Mouse (Mus musculus) left cerebral cortex, adult 9 months (tissue): ENCODE measurements around the gene Ptbp2.

Experiments used
- DNase-seq, 2 experiments: peaks; one replicate each; pipeline ENCODE4 v3.0.0; 2022; ENCODE audit warnings: low spot score in 2 of 2

Ptbp2 gene

DNA sequence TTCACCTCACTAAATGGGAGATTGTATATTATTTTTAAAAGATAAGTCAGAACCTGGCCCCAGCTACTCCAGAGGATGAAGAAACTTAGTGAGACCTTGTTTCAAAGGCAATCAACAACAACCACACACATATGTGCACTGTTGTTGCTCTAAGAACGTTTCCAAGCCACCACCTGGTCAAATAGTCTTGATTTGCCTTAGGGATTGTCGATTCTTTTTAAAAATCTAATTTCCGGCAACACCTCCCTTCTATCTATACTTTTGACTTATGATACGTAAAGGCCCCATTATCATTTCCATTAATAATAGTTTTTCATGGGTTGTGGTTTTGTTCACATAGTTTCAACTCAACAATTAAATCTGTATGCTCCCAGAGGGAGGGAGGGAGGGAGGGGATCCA is at the start of gene Ptbp2:
Ptbp2 (minus strand) TSS at position 101 of the 400 bp plus-strand sequence.
- no peak for DNase-seq

GRCm38 (mm10) chr3:119814678-119815077 is 30.4 kb upstream of the Ptbp2 start:
- DNase-seq = no peak

- DNase-seq = no peak
These were observed 21.9 kb upstream of the Ptbp2 start for GRCm38 (mm10) chr3:119806123-119806522.

DNA sequence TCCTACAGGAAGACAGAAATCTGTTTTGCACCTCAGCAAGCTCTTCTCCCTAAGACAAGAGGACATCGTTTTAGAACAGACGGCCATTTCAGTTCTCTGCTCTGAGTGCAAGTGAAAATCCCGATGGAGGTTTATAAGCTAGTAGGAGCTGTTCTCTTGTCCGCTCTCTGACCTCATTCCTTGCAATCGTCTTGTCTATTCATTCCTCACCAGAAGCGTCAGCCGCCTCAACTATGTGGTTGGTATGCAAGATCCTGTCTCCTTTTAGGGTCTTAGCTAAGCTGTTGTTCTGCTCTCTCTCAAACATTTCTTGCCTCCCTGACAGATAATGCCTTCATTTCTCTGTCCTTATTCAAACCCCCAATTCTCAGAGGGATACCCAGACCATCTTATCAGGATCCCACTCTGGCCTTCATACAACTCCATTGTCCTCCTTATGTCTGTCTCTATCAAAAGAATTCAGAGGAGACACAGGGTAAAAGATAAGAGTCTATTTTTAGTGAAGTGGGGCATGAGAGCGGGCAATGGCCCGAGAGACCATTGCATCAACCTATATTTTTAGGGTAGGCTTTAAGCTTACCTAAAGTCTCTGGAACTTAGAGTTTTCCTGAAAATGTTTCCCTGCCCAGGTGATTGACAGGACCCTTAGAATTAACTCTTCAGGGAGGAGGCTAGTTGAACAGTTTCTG is 10.6 kb upstream of the Ptbp2 start:
- no peak for DNase-seq

GRCm38 (mm10) chr3:119782946-119783701 is 1.1 kb downstream of the Ptbp2 start:
- peak; percentile 53 to 85 for DNase-seq

DNA sequence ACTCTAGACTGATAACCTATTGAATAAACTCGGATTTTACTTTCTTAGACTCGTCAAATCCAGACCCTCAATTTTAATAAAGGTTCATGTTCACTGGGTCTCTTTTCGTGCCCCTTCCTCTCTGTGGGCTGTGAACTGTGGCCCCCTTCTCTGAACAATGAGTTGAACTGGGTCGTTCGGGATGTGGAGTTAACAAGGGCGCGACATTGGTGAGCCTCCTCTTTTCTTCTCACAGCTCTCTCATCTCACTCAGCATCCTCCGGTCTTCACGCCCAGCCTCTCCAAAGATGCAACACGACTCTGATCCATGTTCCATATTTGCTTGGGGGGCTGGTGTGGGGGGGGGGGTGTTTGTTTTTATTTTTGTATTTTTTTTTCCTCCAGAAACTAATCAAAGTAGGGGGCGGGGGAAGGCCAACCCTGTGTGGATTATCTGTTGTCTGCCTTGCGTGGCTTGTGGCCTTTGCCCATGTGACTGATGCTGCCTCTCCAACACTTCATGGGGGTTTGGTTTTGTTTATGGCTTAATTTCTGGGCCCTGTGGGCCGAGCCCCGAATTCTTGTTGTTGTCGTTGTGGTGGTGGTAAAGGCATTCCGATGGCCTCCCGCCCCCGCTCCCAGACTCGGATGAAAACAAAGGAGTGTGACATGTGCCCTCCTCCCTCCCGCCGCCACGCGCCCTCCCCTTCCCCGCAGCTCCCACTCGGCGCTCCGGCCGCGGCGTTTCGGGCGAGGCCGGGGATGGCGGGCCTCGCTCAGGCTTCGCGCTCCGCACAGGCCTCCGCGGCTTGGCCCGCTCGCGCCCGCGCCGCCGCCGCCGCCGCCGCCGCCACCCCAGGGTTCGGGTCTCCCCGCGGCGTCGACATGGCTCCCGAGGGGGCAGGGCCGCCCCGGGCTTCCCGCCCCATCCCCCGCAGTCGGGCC is 2.0 kb downstream of the Ptbp2 start:
- peak in 1 of 2 experiments; percentile 30 for DNase-seq

DNA sequence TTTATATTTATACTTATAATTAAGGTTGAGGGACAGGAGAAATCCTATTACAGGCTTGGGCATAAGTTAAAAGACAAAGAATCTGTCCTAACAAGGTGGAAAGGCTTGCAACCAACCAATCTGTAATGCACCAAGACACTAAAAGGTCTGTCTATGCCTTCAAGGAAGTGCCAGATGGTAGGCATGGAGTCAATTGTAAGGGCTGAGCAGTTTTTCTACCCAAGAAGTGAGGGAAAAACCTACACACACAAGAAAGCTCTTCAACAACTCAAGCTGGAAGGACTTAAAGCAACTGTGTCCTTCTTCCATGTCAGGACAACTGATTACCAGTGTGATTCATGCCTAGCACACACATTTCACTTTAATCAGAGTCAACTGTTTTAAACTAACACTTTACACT is 3.4 kb downstream of the Ptbp2 start:
- DNase-seq = no peak

DNA sequence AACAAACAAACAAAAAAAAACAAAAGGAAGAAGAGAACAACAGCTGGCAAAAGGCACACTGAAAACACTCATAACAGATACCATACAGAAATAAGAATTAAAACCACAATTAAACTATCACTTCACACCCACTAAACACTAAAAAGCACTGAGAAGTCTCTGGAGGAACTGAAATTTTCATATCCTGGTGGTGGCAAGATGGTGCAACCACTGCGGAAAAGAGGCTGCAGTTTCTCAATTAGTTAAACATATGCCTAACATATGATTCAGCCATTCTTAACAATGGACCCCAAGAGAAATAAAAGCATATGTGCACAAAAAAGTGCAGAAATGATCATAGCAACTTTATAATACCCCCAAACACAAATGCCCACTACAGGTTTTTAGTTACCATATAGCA is 5.0 kb downstream of the Ptbp2 start:
- no peak for DNase-seq

- DNase-seq = no peak
These were observed 5.8 kb downstream of the Ptbp2 start for GRCm38 (mm10) chr3:119778431-119778830.

- DNase-seq = no peak
These were observed 8.1 kb downstream of the Ptbp2 start for GRCm38 (mm10) chr3:119776129-119776528.

DNA sequence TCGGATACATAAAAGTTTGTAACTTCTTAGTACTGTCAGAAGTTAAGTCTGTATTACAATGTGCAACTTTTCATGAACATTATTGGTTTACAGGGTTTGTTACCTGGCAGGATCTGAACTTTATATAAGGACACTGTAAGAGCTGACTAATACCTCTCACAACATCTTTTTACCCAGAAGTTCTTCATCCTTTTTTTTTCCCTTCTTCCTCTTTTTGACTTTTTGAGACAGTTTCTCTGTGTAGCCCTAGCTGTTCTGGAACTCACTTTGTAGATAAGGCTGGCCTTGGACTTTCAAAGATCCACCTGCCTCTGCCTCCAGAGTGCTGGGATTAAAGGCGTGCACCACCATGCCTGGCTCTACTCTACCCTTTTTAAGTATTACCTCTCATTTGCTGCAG is 11.5 kb downstream of the Ptbp2 start:
- DNase-seq = no peak

DNA sequence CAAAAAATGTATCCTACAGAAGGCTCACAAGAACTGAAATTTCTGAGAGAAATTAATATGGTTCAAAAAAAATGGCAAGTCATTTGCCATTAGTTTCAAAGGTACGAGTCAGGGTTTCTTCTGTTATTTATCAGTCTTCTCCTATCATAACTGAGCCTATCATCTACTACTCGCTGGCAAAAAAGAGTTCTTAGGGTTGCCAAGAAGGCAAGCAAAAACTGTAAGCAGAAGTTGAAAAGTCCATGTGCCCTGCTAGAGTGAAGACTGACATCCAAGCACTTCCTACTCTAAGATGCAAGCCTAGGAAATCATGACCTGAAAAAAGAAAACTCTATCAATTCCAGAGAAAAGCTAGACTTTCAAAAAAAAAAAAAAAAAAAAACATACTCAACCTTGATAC is 20.5 kb downstream of the Ptbp2 start:
- DNase-seq = no peak

DNA sequence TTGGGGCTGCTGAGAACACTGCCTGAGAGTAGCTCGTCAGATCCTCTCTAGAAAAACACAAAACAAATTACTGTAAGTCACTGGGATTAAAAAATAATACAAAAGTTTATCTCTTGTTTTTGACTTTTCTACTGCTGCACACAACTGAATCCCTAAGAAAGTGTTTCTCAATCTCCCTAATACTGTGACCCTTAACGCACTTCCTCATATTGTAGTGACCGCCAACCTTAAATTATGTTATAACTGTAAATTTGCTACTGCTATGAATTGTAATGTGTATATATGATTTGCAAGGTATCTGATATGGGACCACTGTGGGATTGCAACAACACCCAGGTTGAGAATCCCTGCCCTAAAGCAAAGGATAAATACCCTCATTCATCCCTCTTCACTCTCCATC is 22.5 kb downstream of the Ptbp2 start:
- no peak for DNase-seq

GRCm38 (mm10) chr3:119753791-119754190 is 30.5 kb downstream of the Ptbp2 start:
- no peak for DNase-seq

- no peak for DNase-seq
These were observed 34.6 kb downstream of the Ptbp2 start for GRCm38 (mm10) chr3:119749551-119750249.

- no peak for DNase-seq
These were observed 35.1 kb downstream of the Ptbp2 start for GRCm38 (mm10) chr3:119749140-119749539.

DNA sequence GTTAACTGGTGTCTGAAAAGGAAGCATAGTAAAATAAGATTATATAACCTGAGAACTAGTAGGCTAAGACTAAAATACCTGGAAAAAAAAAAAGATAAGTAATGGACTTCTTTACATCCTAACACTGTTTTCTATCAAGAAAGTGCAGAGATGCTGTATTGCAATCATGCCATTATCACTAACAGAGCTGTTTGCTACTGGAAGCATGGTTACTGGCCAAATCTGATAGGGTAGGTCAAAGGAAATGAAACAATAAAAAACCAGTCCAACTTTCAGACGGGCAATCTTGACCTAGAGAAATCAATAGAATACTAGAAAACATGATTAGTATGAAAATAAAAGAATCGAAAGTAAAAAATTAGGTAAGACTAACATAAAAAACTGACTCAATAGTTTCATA is 37.6 kb downstream of the Ptbp2 start:
- no peak for DNase-seq

DNA sequence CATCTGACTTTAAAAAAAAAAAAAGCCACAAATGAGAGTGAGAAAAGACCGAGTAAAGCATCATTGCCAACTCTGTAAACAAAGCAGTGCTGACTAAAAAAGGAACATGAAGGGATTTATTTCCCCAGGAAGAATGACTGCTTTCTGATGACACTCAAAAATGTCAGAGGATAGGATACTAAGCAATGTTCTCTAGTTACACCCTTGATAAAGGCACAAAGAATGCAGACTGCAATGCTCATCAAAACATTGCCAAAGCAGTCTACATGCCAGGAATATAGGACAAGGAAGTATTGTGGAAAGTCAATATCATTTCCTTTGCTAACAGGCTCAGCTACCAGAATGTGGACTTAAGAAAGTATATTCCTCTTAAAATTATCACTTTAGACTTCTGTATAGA is 38.5 kb downstream of the Ptbp2 start:
- DNase-seq = no peak

GRCm38 (mm10) chr3:119729863-119730262 is 54.4 kb downstream of the Ptbp2 start:
- DNase-seq = no peak

DNA sequence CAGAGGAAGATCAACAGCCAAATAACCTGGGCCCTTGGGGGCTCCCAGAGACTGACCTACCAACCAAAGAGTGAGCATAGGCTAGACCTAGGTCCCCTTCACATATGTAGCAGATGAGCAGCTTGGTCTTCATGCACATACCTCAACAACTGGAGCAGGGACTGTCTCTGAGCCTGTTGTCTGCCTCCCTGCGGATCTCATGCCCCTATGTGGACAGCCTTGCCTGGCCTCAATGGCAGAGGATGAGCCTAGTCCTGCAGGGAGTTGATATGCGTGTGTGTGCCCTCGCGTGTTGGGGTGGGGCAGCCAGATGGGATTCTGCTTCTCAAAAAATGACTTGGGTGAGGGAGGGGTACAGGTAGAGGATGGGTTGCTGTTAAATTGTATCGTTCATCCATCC is 72.2 kb downstream of the Ptbp2 start:
- DNase-seq = no peak

- DNase-seq = no peak
These were observed 72.8 kb downstream of the Ptbp2 start for GRCm38 (mm10) chr3:119711503-119711902.

DNA sequence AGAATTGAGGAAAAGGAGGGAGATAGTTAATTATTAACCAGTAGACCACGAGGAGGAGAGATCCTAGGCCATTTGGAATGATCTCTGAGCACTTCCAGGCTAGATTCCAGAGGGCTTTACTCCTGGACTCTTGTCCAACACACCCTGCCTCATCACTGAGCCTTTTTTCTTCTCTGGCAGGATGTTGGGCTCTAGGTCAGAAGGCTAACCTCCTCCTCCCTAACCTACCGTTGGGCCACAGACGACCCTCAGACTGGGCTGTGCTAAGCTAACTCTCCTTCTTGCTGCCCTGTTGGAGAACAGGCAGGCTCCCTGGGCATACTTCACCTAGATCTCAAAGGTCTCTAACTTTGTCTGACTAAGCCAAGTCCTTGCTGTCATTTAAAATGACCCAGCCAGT is 82.8 kb downstream of the Ptbp2 start:
- no peak for DNase-seq
